Mouse (Mus musculus) olfactory bulb, adult 2 months (tissue): ENCODE measurements around the gene Wnt2.

Source experiments
- CTCF ChIP-seq: fragments of 200-500 bp; IDR thresholded peaks from 2 replicates; pipeline ENCODE4 v1.5.1; 2012; ENCODE audit warnings: low read depth, mild to moderate bottlenecking, low read length, moderate library complexity; ENCODE audit not compliant: insufficient read depth
- POLR2A ChIP-seq: fragments of 200-500 bp; IDR thresholded peaks from 2 replicates; pipeline ENCODE4 v1.6.1; 2012; ENCODE audit warnings: mild to moderate bottlenecking, low read depth, low read length, moderate library complexity; ENCODE audit not compliant: insufficient read depth

GRCm38 (mm10) chr6:17947130-17947831 is 83.1 kb downstream of the Wnt2 start:
- TF ChIP-seq POLR2A (no peak), CTCF (no peak)
